Mouse (Mus musculus) urinary bladder, postnatal 10 days (tissue): Measurements from ENCODE around the gene Rapgef5.
"Not testable (repeated sequence)": the region's sequence is repeated elsewhere in the genome, so short reads cannot be mapped to it uniquely, and the experiment has no call there.

ENCODE experiments used
- DNase-seq: peaks from one replicate; pipeline ENCODE4 v3.0.0; 2022; ENCODE audit warnings: low spot score

Rapgef5 gene

GRCm38 (mm10) chr12:117769113-117769512, 252.8 kb downstream of the Rapgef5 start:
- no peak for DNase-seq

- no peak for DNase-seq
These were observed 253.9 kb downstream of the Rapgef5 start for GRCm38 (mm10) chr12:117770211-117770610.

- DNase-seq = no peak
These were observed 254.9 kb downstream of the Rapgef5 start for GRCm38 (mm10) chr12:117771156-117771555.

- no peak for DNase-seq
These were observed 256.4 kb downstream of the Rapgef5 start for GRCm38 (mm10) chr12:117772638-117773037.

- DNase-seq = no peak
These were observed 260.6 kb downstream of the Rapgef5 start for GRCm38 (mm10) chr12:117776841-117777240.

GRCm38 (mm10) chr12:117781360-117781759, 265.1 kb downstream of the Rapgef5 start:
- DNase-seq = no peak

GRCm38 (mm10) chr12:117783426-117783825, 267.1 kb downstream of the Rapgef5 start:
- no peak for DNase-seq

- DNase-seq = no peak
These were observed 270.3 kb downstream of the Rapgef5 start for GRCm38 (mm10) chr12:117786621-117787020.

- no peak for DNase-seq
These were observed 272.3 kb downstream of the Rapgef5 start for GRCm38 (mm10) chr12:117788513-117789011.

- DNase-seq = no peak
These were observed 272.7 kb downstream of the Rapgef5 start for GRCm38 (mm10) chr12:117789017-117789416.

- no peak for DNase-seq
These were observed 279.0 kb downstream of the Rapgef5 start for GRCm38 (mm10) chr12:117795303-117795702.

- not testable (repeated sequence) for DNase-seq
These were observed 287.7 kb downstream of the Rapgef5 start, which contains the start of gene Cdca7l for GRCm38 (mm10) chr12:117803989-117804388. Gene Cdca7l, plus strand, starts transcription at chr12:117804289.

- DNase-seq = no peak
These were observed 289.3 kb downstream of the Rapgef5 start for GRCm38 (mm10) chr12:117805576-117805975.

GRCm38 (mm10) chr12:117806007-117806451, 289.8 kb downstream of the Rapgef5 start:
- no peak for DNase-seq

- no peak for DNase-seq
These were observed 290.2 kb downstream of the Rapgef5 start for GRCm38 (mm10) chr12:117806470-117806869.

GRCm38 (mm10) chr12:117807637-117808036, 291.4 kb downstream of the Rapgef5 start:
- no peak for DNase-seq

GRCm38 (mm10) chr12:117808355-117809326, 292.4 kb downstream of the Rapgef5 start:
- DNase-seq = no peak
